Mouse (Mus musculus) mesoderm, embryonic 11.5 days (tissue): ENCODE data around the gene Mcoln2.
A peak's percentile ranks its signal among the peaks of the same experiment; 100 is the strongest.
"Not testable (repeated sequence)": the region's sequence is repeated elsewhere in the genome, so short reads cannot be mapped to it uniquely, and the experiment has no call there.

ENCODE experiments used
- DNase-seq: peaks from one replicate; pipeline ENCODE4 v3.0.0-alpha.2; 2012; ENCODE audit warnings: low read depth, low spot score

Mcoln2 gene

GRCm38 (mm10) chr3:146184992-146185657, 35.5 kb downstream of the Mcoln2 start:
- peak; percentile 90 for DNase-seq

- no peak for DNase-seq
Measured at GRCm38 (mm10) chr3:146186033-146186432, 36.4 kb downstream of the Mcoln2 start.

DNA sequence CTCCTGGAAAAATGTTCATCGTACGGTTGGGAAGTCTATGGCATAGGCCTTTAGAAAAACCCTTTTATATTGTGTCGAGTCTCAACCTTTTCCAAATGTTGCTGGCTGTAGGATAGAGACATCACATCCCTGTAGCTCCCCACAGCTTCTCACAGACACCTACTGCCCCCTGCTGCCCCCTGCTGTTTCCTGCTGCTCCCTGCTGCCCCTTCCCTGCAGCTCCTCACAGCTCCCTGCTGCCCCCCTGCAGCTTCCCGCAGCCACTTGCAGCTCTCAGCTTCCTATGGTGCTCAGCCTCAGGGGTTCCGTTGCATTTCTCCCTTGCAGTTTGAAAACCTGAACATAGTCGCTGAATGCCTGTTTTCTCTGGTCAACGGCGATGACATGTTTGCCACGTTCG, 40.3 kb downstream of the Mcoln2 start:
- DNase-seq = no peak

GRCm38 (mm10) chr3:146192507-146192906, 42.9 kb downstream of the Mcoln2 start:
- DNase-seq = no peak

DNA sequence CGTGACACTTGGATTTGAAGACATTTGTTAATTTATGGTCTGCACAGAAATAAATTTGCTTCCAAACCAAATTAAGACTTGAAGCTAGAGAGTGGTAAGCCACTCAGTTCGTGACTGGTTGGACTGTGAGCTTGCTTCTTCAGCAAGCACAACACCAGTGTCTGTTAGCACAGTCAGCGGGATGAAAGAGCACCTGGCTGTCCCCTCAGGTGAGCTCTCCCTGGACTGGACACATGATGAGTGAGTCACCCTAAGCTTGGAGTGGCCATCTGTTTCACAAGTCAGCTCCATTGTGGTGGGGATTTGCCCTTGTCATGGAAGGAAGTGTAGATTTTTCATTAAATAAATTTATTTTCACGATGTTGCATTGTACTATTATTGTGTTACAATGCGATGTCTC, 45.5 kb downstream of the Mcoln2 start:
- DNase-seq = no peak

GRCm38 (mm10) chr3:146196301-146196700, 46.7 kb downstream of the Mcoln2 start:
- DNase-seq = no peak

DNA sequence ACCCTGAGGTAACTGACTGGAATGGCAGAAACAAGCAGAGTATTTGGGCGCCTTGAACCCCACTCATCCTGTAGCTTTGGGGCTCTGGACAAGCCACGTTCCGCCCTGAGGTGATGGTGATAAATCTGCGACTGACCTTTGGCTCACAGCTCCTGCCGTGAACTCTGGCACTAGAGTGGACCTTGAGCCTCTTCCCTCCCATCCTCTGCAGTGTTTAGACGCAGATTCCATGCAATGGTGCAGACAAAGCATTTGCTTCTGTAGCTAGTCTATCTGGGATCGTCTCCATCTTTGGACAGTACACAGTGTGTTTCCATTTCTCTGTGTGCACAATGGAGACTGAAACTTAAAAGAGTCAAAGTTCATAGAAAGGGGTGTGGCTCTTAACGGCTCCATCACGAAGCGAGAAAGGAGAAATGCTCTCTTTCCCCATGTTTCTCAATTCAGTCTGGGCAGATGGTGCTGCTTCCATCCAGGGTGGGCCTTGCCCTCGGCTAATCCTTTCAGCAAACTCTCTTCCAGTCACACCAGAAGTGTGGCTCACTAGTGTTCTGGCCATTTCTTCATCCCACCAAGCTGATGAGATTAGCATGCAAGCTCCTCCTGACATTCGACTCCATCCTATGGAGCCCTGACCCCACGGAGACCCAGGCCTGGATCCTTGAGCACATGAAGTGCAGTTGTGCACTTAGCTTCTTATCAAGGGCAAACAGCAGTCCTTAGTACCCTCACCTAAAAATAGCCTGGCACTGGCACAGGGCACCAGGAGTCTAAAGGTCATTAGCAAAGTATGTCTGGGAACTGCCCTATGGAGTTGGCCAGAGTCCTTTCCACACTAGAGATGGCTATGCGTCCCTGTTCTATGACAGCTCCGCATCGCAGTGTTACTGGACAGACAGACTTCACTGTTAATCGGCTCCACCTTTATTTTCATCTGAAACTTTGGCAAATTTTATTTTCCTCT, 47.4 kb downstream of the Mcoln2 start:
- no peak for DNase-seq

DNA sequence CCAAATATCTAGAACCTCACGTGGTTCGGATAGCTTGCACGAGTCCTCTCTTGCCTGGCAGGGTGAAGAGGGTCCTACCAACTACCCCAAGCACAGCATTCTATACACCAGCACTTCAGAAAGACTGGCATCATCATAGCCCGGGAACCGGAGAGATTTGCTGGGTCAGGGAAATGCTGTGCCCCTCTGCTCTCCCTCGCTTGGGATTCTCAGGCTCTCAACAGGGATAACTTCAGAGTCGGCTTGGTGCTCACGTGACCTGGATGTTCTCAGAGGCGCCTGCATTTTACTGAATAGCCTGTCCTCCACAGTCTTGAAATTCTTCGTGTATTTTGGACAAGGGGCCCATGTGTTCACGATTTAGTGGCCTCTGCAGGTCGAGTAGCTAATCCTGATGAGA, 48.2 kb downstream of the Mcoln2 start:
- no peak for DNase-seq

DNA sequence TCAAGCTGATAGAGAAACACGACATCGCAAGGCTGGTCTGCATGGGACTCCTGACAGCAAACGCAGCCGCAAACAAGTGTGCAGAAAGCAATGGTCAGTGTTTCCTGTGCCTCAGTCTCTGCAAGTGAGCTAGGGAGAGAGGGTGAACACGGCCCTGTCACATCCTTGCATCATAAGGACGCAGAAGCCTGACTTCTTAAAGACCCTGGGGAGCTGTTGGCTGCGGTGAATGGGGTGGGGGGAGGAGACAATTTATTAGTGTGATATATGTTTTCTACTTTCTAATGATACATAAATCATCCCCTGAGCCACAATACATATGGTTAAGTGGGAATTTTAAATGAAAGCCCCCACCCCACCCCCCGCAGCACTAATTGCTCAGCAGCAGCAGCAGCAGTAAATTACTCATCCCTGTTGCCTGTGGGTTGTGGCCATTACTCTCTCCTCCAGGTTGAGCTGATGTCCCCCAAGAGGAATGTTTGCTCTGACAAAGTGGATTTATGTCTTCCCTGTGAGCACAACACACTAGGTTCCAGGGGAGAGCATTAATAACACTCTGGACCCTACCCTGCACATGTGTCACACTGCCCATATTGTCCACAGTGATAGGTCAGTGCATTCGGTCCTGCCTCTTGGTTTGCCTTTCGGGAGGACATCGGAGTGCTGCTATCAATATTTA, 49.3 kb downstream of the Mcoln2 start:
- DNase-seq = peak; percentile 85

- DNase-seq = no peak
Measured at GRCm38 (mm10) chr3:146199486-146199885, 49.9 kb downstream of the Mcoln2 start.

GRCm38 (mm10) chr3:146204375-146204774, 54.7 kb downstream of the Mcoln2 start:
- no peak for DNase-seq

- no peak for DNase-seq
Measured at GRCm38 (mm10) chr3:146205305-146205704, 55.7 kb downstream of the Mcoln2 start.

DNA sequence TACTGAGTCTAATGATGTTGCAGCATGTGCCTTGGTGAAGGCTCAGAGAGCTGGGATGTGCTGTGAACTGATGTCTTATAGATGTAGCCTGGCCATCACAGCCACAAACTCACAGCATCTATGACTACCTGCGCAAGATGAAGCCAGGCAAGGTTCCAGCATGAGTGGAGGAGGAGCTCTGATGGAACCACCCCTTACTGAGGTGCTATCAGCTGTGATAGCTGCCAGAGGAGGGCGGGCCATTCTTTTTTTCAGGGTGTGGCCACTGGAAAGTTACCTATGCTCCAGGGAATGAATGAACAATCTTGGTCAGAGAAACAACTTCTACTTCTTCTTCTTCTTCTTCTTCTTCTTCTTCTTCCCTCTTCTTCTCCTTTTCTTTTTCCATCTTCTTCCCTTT, 57.0 kb downstream of the Mcoln2 start:
- no peak for DNase-seq

GRCm38 (mm10) chr3:146207440-146207839, 57.8 kb downstream of the Mcoln2 start:
- no peak for DNase-seq

- DNase-seq = not testable (repeated sequence)
Measured at GRCm38 (mm10) chr3:146209759-146210158, 60.1 kb downstream of the Mcoln2 start.

- DNase-seq = no peak
Measured at GRCm38 (mm10) chr3:146211141-146211747, 61.6 kb downstream of the Mcoln2 start.

DNA sequence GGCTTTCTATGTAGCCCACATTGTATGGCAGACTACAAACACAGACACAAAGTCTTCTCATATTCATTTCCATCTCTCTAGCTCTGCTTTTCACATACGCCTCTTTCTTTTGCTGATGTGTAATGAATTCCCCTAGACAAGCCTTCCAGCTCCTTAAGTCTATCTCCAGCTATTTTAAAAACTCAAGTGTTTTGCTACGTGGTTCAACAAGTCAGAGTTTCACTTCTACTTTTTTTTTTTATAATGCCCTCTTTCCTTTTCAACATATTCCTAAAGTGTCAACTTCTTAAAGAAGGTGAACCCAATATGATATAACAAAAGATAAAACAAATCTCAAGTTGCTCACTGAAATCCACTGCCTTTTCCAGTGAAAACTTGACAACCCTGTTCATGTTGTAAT, 62.3 kb downstream of the Mcoln2 start:
- DNase-seq = no peak

GRCm38 (mm10) chr3:146213336-146213735, 63.7 kb downstream of the Mcoln2 start:
- no peak for DNase-seq

- no peak for DNase-seq
Measured at GRCm38 (mm10) chr3:146216561-146216960, 66.9 kb downstream of the Mcoln2 start.

GRCm38 (mm10) chr3:146220776-146221486, 71.3 kb downstream of the Mcoln2 start, which contains the start of gene Lpar3:
Gene Lpar3, plus strand, starts transcription at chr3:146220963.
- DNase-seq = peak; percentile 75

DNA sequence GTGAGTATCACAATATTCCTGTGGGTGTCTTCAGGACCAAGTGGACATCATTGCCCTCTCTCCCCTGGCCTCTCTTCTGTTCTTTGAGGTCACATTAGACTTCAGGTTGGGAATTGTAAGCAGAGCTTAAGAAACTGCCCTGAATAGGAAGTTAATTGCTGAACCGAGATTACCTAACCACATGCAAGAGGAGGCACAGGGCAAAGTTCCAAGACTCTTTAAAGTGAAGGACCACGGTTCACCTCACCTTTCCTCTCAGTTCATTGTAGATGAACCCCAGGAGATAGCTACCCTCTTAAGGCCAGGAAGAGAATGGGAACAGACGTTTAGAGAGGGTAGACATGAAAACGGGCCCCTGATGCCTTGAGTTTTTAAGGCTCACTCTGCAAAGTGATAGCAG, 74.6 kb downstream of the Mcoln2 start:
- no peak for DNase-seq
